Comparison of ENCODE assay signal across 8 mouse cellular contexts in genomic region chr17:48545223-48545943, GRCm38 (mm10).
A peak's percentile ranks its signal among the peaks of the same experiment; 100 is the strongest.
DNase-seq lines count a peak whose midpoint lies in the region; ATAC-seq lines count a peak whose summit lies in the region.
"Had no signal": no experiment of that assay in that cellular context is flagged by ENCODE, and none has a peak within 500 bp of the region (broad histone marks: within the 10 kb centered on the region; RNA-seq: fewer than 3 reads in every experiment).

No protein-coding gene starts in this region.

- no peaks in the 10 kb centered on the region for H3K4me1 ChIP-seq in forebrain, embryonic 14.5 days (ENCODE audit: control insufficient read depth, insufficient read depth, low read length)
- peaks cover 7% of the 10 kb centered on the region for H3K4me1 ChIP-seq in kidney, embryonic 16.5 days (ENCODE audit: insufficient read depth, low read length)
- peaks cover 12% of the 10 kb centered on the region for H3K4me1 ChIP-seq in stomach, embryonic 16.5 days (ENCODE audit: control insufficient read depth, insufficient read depth, low read length)
- H3K4me1 ChIP-seq: liver, embryonic 15.5 days had no signal

- H3K9me3 ChIP-seq in forebrain, embryonic 14.5 days (replicated peaks; ENCODE audit: control insufficient read depth, low read length), result no peaks in the 10 kb centered on the region
- 0 out of 2 replicates have a peak, but pooled peaks cover 4% of the 10 kb centered on the region for H3K9me3 ChIP-seq in kidney, embryonic 16.5 days (ENCODE audit: low read length)
- 0 out of 2 replicates have a peak, but pooled peaks cover 3% of the 10 kb centered on the region for H3K9me3 ChIP-seq in stomach, embryonic 16.5 days (replicated peaks; ENCODE audit: control insufficient read depth, low read length)
- H3K9me3 ChIP-seq: liver, embryonic 15.5 days had no signal

- no peak overlapping the region for H3K27ac ChIP-seq in forebrain, embryonic 14.5 days (ENCODE audit: low read depth, low read length)
- H3K27ac ChIP-seq in kidney, embryonic 16.5 days (ENCODE audit: low read length), result peak overlapping the region; percentile 30; the same call in 1 of the 2 replicates
- H3K27ac ChIP-seq in stomach, embryonic 16.5 days (ENCODE audit: low read length), result 0 out of 2 replicates have a peak overlapping the region, but pooled peaks have one; percentile 3
- H3K27ac ChIP-seq: liver, embryonic 15.5 days had no signal

- peak; percentile 79 for DNase-seq in brain, adult 2 months (ENCODE audit: low read depth, low spot score)
- no peak for DNase-seq in forebrain, embryonic 14.5 days (ENCODE audit: low spot score)
- DNase-seq in lung, postnatal 10 days, result peak; percentile 51
- no peak for DNase-seq in ovary, postnatal 10 days (ENCODE audit: low spot score)

- no peak overlapping the region for H3K4me3 ChIP-seq in forebrain, embryonic 14.5 days (ENCODE audit: low read depth, low read length)
- H3K4me3 ChIP-seq in kidney, embryonic 16.5 days (ENCODE audit: low read length), result peak overlapping the region; percentile 17; the same call in 1 of the 2 replicates
- no peak overlapping the region for H3K4me3 ChIP-seq in stomach, embryonic 16.5 days (replicated peaks; ENCODE audit: low read length)
- H3K4me3 ChIP-seq: liver, embryonic 15.5 days had no signal

- ATAC-seq in forebrain, embryonic 14.5 days, result 0 out of 2 replicates have a peak, but pooled peaks have one; percentile 32
- peak; percentile 73 for ATAC-seq in kidney, embryonic 16.5 days (ENCODE audit: low FRiP score, low TSS enrichment)
- ATAC-seq in stomach, embryonic 16.5 days (ENCODE audit: insufficient read depth, low FRiP score), result 0 out of 2 replicates have a peak, but pooled peaks have one; percentile 35
- ATAC-seq in megakaryocyte progenitor cell, adult 5-6 weeks (replicated peaks; ENCODE audit: poor library complexity), result no peak

- no peaks in the 10 kb centered on the region for H3K36me3 ChIP-seq in forebrain, embryonic 14.5 days (ENCODE audit: control insufficient read depth, insufficient read depth, low read length)
- no peaks in the 10 kb centered on the region for H3K36me3 ChIP-seq in kidney, embryonic 16.5 days (ENCODE audit: insufficient read depth, low read length)
- no peaks in the 10 kb centered on the region for H3K36me3 ChIP-seq in stomach, embryonic 16.5 days (ENCODE audit: control insufficient read depth, insufficient read depth, low read length)
- H3K36me3 ChIP-seq: liver, embryonic 15.5 days had no signal

- H3K27me3 ChIP-seq in forebrain, embryonic 14.5 days (replicated peaks; ENCODE audit: control insufficient read depth, insufficient read depth, low read length), result no peaks in the 10 kb centered on the region
- no peaks in the 10 kb centered on the region for H3K27me3 ChIP-seq in kidney, embryonic 16.5 days (ENCODE audit: insufficient read depth, low read length)
- H3K27me3 ChIP-seq in stomach, embryonic 16.5 days (ENCODE audit: control insufficient read depth, insufficient read depth, low read length), result no peaks in the 10 kb centered on the region
- H3K27me3 ChIP-seq: liver, embryonic 15.5 days had no signal

- 78% methylated on average over 28 of the region's 28 CpGs for WGBS in forebrain, embryonic 14.5 days
- 50% methylated on average over 28 of the region's 28 CpGs for WGBS in kidney, embryonic 16.5 days
- 54% methylated on average over 28 of the region's 28 CpGs for WGBS in stomach, embryonic 16.5 days

- H3K9ac ChIP-seq in forebrain, embryonic 14.5 days (ENCODE audit: low read length), result no peak overlapping the region
- H3K9ac ChIP-seq in kidney, embryonic 16.5 days (replicated peaks; ENCODE audit: low read length), result no peak overlapping the region
- no peak overlapping the region for H3K9ac ChIP-seq in stomach, embryonic 16.5 days (ENCODE audit: low read length)
- H3K9ac ChIP-seq: liver, embryonic 15.5 days had no signal

- H3K4me2 ChIP-seq in forebrain, embryonic 14.5 days (ENCODE audit: low read length), result no peak overlapping the region
- H3K4me2 ChIP-seq in kidney, embryonic 16.5 days (replicated peaks; ENCODE audit: low read depth, low read length), result peak overlapping the region; percentile 33
- H3K4me2 ChIP-seq in stomach, embryonic 16.5 days (ENCODE audit: low read depth, low read length), result 0 out of 2 replicates have a peak overlapping the region, but pooled peaks have one; percentile 0
- H3K4me2 ChIP-seq: liver, embryonic 15.5 days had no signal

Comparison
In these comparisons a context has a peak if more than half of its experiments do, and no peak if none do; other contexts are left out.
1. DNase-seq: peak in brain, adult 2 months (single experiment) and lung, postnatal 10 days (single experiment); none in forebrain, embryonic 14.5 days (single experiment) and ovary, postnatal 10 days (single experiment).